Mouse (Mus musculus): ENCODE results near the gene Tes3-ps.

The Tes3-ps gene

GRCm38 (mm10) chr13:49505776-49506175, 12.7 kb downstream of the Tes3-ps start:
- no peak for DNase-seq

GRCm38 (mm10) chr13:49507176-49507575, 14.1 kb downstream of the Tes3-ps start:
- DNase-seq, result no peak

DNA sequence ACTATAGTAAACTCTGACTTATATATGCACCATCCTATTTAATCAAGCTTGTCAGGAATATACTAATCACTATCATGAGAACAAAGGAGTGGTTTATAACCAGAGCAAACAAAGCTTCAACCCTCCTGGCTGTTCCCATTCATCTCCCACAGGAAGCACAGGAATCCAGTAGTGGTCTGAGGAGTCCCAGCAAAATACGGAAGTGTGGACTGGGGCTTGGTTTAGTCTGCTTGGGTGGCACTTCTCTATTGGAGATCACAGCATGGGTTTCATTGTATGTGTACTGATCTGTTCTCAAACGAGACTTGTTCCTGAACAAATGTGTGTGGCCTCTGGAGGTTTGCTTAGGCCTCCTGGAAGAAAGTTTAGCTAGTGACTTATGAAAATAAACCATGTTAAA, 25.6 kb downstream of the Tes3-ps start:
- DNase-seq, result no peak

DNA sequence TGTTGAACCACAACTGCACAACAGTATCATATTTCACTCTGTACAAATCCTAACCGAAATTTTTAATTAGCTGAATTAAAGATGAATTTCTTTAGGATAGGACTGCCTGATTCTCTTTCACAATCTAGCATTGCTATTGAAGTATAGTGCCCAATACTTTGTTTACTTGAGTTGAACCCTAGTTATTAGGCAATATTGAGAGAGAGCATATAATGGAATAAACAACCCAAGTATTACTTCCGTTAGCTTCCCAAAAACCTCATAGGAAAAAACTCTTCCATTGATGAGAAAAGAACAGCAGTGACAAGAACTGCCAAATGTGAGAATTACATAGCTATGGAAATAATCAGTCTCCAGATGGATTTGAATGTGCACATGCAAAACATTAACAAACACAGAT, 33.1 kb downstream of the Tes3-ps start:
- no peak for DNase-seq

DNA sequence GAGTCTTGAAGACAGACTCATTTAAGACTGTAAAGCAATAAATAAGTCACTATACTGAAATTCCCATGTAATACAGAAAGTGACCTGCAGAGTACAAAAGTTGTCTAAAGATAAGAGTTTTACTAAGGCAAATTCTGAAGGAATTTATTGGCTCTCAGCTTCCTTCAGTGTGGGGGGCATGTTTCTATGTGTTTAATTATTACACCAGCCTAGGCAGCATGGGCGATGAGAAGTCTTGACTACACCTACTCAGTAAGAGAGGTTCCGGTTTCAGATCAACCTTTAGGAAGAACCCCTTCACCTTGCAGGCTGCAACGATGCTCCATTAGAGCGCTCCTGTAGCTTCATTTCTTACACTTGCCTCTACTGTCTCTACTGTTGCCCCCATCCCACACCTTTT, 37.5 kb downstream of the Tes3-ps start:
- DNase-seq, result no peak

GRCm38 (mm10) chr13:49536946-49537345, 43.8 kb downstream of the Tes3-ps start:
- no peak for DNase-seq

DNA sequence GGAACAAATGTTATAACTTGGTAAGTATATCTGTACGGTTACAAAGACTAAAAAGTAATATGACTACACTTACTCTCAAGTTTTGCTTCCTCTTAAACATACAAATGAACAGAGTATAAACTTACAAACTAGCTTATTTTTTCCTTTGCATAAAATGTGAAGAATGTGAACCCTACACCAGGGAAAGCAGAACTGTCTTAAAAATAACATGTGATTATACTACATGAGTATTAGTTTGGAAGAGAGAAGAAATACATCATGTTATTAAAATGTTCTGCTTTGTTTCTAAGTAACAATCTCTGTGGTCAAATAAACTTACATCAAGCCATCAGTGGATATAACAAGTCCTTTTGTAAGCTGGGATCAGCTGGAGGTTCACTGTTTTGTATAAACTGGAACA, 45.6 kb downstream of the Tes3-ps start:
- DNase-seq, result no peak

- no peak for DNase-seq
Observed at GRCm38 (mm10) chr13:49544279-49544678, 51.2 kb downstream of the Tes3-ps start, which contains the start of gene Aspn. Gene Aspn (plus strand): TSS chr13:49544443.

DNA sequence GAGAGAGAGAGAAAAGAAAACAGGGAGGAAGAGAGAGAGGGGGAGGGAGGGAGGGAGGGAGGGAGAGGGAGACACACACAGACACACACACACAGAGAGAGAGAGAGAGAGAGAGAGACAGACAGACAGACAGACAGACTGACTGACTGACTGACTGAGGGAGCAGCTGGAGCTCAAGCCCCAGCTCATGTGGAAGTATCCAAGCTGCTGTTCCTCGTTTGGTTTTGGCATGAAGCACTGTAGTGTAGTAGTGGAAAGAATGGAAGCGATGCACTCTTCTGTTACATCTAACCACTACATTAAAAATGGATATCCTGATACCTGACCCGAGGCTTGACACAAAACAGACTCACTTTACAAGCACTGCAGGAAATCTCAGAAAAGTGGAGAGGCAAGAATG, 52.5 kb downstream of the Tes3-ps start:
- no peak for DNase-seq

Data from right cerebral cortex, postnatal 4 days (tissue).